Mouse (Mus musculus): ENCODE data around the gene Chp2.
A peak's percentile ranks its signal among the peaks of the same experiment; 100 is the strongest.
"Not testable (repeated sequence)": the region's sequence is repeated elsewhere in the genome, so short reads cannot be mapped to it uniquely, and the experiment has no call there.

The Chp2 gene

GRCm38 (mm10) chr7:122242260-122242659 is 23.0 kb downstream of the Chp2 start:
- DNase-seq (ENCODE audit: low read depth in 1 of 2, low spot score in 2 of 2): no peak

- DNase-seq (ENCODE audit: low read depth in 1 of 2, low spot score in 2 of 2): not testable (repeated sequence)
Observed at GRCm38 (mm10) chr7:122242744-122243143, 23.4 kb downstream of the Chp2 start.

GRCm38 (mm10) chr7:122244166-122244565 is 24.9 kb downstream of the Chp2 start:
- no peak for DNase-seq (ENCODE audit: low read depth in 1 of 2, low spot score in 2 of 2)

- DNase-seq (ENCODE audit: low read depth in 1 of 2, low spot score in 2 of 2): no peak
Observed at GRCm38 (mm10) chr7:122244584-122244983, 25.3 kb downstream of the Chp2 start.

DNA sequence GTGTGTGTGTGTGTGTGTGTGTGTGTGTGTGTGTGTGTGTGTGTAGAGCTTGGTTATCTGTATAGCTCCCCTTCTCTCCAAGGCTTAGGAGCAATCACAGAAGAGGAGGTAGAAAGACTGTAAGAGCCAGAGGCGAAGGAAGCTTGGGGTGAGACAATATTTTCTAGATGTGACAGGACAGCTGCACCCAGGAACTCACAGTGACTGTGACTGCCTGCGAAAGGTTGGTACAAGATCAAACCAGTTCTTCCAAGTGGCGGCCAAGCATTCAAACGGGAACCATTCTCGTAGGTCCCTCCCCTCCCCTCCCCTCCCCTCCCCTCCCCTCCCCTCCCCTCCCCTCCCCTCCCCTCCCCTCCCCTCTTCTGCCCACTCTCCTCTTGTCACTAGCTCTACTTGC is 26.7 kb downstream of the Chp2 start:
- DNase-seq (ENCODE audit: low read depth in 1 of 2, low spot score in 2 of 2): no peak

- no peak for DNase-seq (ENCODE audit: low read depth in 1 of 2, low spot score in 2 of 2)
Observed at GRCm38 (mm10) chr7:122247254-122247864, 28.1 kb downstream of the Chp2 start.

GRCm38 (mm10) chr7:122249321-122249821 is 30.1 kb downstream of the Chp2 start:
- no peak for DNase-seq (ENCODE audit: low read depth in 1 of 2, low spot score in 2 of 2)

DNA sequence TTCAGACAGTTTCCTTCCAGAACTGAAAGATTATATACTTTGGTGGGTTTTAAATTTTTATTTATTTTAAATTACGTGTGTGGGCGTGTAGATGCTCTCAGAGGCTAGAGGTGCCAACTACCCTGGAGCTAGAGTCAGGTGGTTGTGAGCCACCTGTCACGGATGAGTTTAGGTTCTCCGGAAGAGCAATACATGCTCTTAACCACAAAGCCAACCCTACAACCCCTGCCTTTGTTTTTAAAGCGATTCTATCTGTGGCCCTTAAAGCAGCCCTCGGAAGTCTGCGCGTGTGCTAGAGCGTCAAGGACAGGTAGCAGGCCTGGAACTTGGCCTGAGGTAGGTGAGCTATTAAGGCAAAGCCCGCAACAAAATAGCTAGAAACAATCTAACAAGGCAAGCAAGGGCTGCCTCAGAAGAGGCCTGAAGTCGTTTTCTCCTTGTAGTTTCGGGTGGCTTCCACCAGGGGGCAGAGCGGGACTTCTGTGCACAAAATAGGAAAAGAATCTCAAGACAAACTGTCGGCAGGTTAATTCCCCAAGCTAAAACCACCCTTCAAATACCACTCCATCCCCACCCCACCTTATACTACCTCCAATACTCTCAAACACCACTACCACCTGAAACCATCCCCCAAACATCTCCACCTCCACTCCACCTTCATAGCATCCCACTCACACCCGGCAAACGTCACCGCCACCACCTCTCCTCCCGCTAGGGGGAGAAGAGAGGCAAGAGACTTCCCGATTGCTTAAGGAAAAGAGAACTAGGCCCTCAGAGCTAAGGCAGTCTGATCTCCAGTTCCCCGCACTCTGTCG is 32.1 kb downstream of the Chp2 start:
- DNase-seq (ENCODE audit: low read depth in 1 of 2, low spot score in 2 of 2): peak; percentile 53 to 73

- no peak for DNase-seq (ENCODE audit: low read depth in 1 of 2, low spot score in 2 of 2)
Observed at GRCm38 (mm10) chr7:122256722-122257121, 37.4 kb downstream of the Chp2 start.

GRCm38 (mm10) chr7:122258521-122258920 is 39.2 kb downstream of the Chp2 start:
- no peak for DNase-seq (ENCODE audit: low read depth in 1 of 2, low spot score in 2 of 2)

- peak; percentile 32 to 36 for DNase-seq (ENCODE audit: low read depth in 1 of 2, low spot score in 2 of 2)
Observed at GRCm38 (mm10) chr7:122260055-122260602, 40.8 kb downstream of the Chp2 start.

GRCm38 (mm10) chr7:122268983-122269486 is 49.7 kb downstream of the Chp2 start:
- no peak for DNase-seq (ENCODE audit: low read depth in 1 of 2, low spot score in 2 of 2)

- DNase-seq (ENCODE audit: low read depth in 1 of 2, low spot score in 2 of 2): no peak
Observed at GRCm38 (mm10) chr7:122272334-122272733, 53.0 kb downstream of the Chp2 start.
